In the genomic region with DNA sequence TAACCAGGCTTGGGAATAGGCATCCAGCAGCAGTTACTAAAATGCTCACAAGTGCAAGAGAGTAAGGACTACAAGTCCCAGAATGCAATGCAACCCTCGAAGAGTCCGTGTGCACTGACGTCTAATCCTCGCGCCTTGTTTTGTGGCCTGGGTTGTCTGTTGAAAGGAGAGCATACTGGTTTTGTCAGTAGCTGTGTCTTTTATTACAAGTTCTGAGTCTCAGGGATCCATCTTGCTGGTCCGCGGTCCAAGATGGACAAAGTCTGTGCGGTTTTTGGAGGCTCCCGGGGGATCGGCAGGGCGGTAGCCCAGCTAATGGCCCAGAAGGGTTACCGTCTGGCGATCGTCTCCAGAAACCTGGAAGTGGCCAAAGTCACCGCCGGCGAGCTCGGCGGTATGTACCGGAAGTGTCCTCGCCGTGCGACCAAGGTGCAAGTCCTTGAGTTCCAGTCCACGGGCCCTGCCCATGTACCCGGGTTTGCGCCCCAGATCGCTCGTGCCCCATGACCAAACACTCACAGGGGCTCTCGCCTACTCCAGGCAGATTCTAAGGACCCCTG, we compare ENCODE assay signal across 8 mouse cellular contexts. TPM values are rescaled to one million over a fixed set of nuclear protein-coding genes. Genes with fewer than 3 reads are reported as not detected.
DNase-seq lines count a peak whose midpoint lies in the region; ATAC-seq lines count a peak whose summit lies in the region.

Gene Cbr4 (plus strand): TSS at position 138 of the 560 bp plus-strand sequence.

- H3K27me3 ChIP-seq in heart, embryonic 14.5 days (ENCODE audit: control insufficient read depth, insufficient read depth, low read length), result no peaks in the 10 kb centered on the region
- H3K27me3 ChIP-seq in liver, embryonic 13.5 days, result no peaks in the 10 kb centered on the region
- H3K27me3 ChIP-seq in stomach, embryonic 16.5 days (ENCODE audit: control insufficient read depth, insufficient read depth, low read length), result no peaks in the 10 kb centered on the region

- H3K4me2 ChIP-seq in heart, embryonic 14.5 days (ENCODE audit: low read length), result peak within 1 kb of the TSS; percentile 88
- H3K4me2 ChIP-seq in liver, embryonic 13.5 days, result peak within 1 kb of the TSS; percentile 74
- H3K4me2 ChIP-seq in stomach, embryonic 16.5 days (ENCODE audit: low read depth, low read length), result peak within 1 kb of the TSS; percentile 74

- H3K9me3 ChIP-seq in heart, embryonic 14.5 days (ENCODE audit: control insufficient read depth, low read length), result no peaks in the 10 kb centered on the region
- no peaks in the 10 kb centered on the region for H3K9me3 ChIP-seq in liver, embryonic 13.5 days (replicated peaks)
- no peaks in the 10 kb centered on the region for H3K9me3 ChIP-seq in stomach, embryonic 16.5 days (replicated peaks; ENCODE audit: control insufficient read depth, low read length)

- peak within 1 kb of the TSS; percentile 81 for H3K4me3 ChIP-seq in heart, embryonic 14.5 days (ENCODE audit: control insufficient read depth in 1 of 2, insufficient read depth in 1 of 2, low read depth in 1 of 2, low read length in 2 of 2)
- H3K4me3 ChIP-seq in liver, embryonic 13.5 days (replicated peaks), result peak within 1 kb of the TSS; percentile 66
- H3K4me3 ChIP-seq in stomach, embryonic 16.5 days (replicated peaks; ENCODE audit: low read length), result peak within 1 kb of the TSS; percentile 82

- peaks cover 2 to 5% of the 10 kb centered on the region in 2 experiments; a peak in 1 of 4 replicates for H3K4me1 ChIP-seq in heart, embryonic 14.5 days (ENCODE audit: control insufficient read depth in 2 of 2, insufficient read depth in 2 of 2, low read length in 2 of 2)
- peaks cover 5% of the 10 kb centered on the region for H3K4me1 ChIP-seq in liver, embryonic 13.5 days (replicated peaks)
- H3K4me1 ChIP-seq in stomach, embryonic 16.5 days (ENCODE audit: control insufficient read depth, insufficient read depth, low read length), result 0 out of 2 replicates have a peak, but pooled peaks cover 4% of the 10 kb centered on the region

- peak; percentile 79 for DNase-seq in c-Kit-negative CD71-positive TER-119-positive erythroid progenitor cells, embryonic 14.5 days (ENCODE audit: low read depth, low spot score)
- DNase-seq in fibroblast of lung, adult 2 months (ENCODE audit: low read depth), result peak; percentile 80
- DNase-seq in kidney, postnatal 14 days, result peak; percentile 93
- DNase-seq in liver, embryonic 13.5 days, result peak; percentile 72
- DNase-seq in neural tube, embryonic 10.5 days (ENCODE audit: extremely low spot score, low spot score), result peak; percentile 86

- peak; percentile 99 for ATAC-seq in CD4-positive, CD25-positive, alpha-beta regulatory T cell, adult 4 months
- peak; percentile 88 for ATAC-seq in heart, embryonic 14.5 days (ENCODE audit: insufficient number of reproducible peaks, insufficient read depth, low FRiP score, low read depth)
- peak; percentile 89 for ATAC-seq in liver, embryonic 13.5 days (ENCODE audit: low read depth)
- peak; percentile 92 for ATAC-seq in stomach, embryonic 16.5 days (ENCODE audit: insufficient read depth, low FRiP score)

- under 1% methylated on average over 29 of the region's 29 CpGs for WGBS in heart, embryonic 14.5 days
- 4% methylated on average over 29 of the region's 29 CpGs for WGBS in liver, embryonic 13.5 days (ENCODE audit: insufficient replicate concordance)
- under 1% methylated on average over 29 of the region's 29 CpGs for WGBS in stomach, embryonic 16.5 days

- H3K36me3 ChIP-seq in heart, embryonic 14.5 days (ENCODE audit: control insufficient read depth, insufficient read depth, low read length), result peaks cover 8% of the 10 kb centered on the region
- peaks cover 5% of the 10 kb centered on the region; the same call in 1 of the 2 replicates for H3K36me3 ChIP-seq in liver, embryonic 13.5 days
- no peaks in the 10 kb centered on the region for H3K36me3 ChIP-seq in stomach, embryonic 16.5 days (ENCODE audit: control insufficient read depth, insufficient read depth, low read length)

- peak within 1 kb of the TSS; percentile 91 to 98 for H3K27ac ChIP-seq in heart, embryonic 14.5 days (replicated peaks in 1 of 2; ENCODE audit: control insufficient read depth in 1 of 2, insufficient read depth in 1 of 2, low read depth in 2 of 2, low read length in 2 of 2)
- H3K27ac ChIP-seq in liver, embryonic 13.5 days, result peak within 1 kb of the TSS; percentile 82
- H3K27ac ChIP-seq in stomach, embryonic 16.5 days (ENCODE audit: low read length), result peak within 1 kb of the TSS; percentile 93

- peak within 1 kb of the TSS; percentile 86 for H3K9ac ChIP-seq in heart, embryonic 14.5 days (ENCODE audit: low read length)
- H3K9ac ChIP-seq in liver, embryonic 13.5 days, result peak within 1 kb of the TSS; percentile 78
- peak within 1 kb of the TSS; percentile 93 for H3K9ac ChIP-seq in stomach, embryonic 16.5 days (ENCODE audit: low read length)

RNA-seq across cellular contexts. Expression of gene Cbr4, which starts in this region (rescaled TPM):
- polyA plus RNA-seq in CD4-positive, CD25-positive, alpha-beta regulatory T cell, adult 4 months (2017; shearing (Covaris generic)), result 10 to 100 TPM; 10.4 to 24.3 TPM
- 41.5 and 50.0 TPM in 2 replicates for polyA plus RNA-seq in heart, embryonic 14.5 days (2014; fragmentation: Nextera tagmentation; extraction: Ambion mirVana)
- 21.6 and 21.9 TPM in 2 replicates for polyA plus RNA-seq in liver, embryonic 13.5 days (2015; fragmentation: Nextera tagmentation; extraction: Ambion mirVana)
- 30.8 and 31.9 TPM in 2 replicates for polyA plus RNA-seq in stomach, embryonic 16.5 days (2015; fragmentation: Nextera tagmentation; extraction: Ambion mirVana)

Comparison
In these comparisons a context has a peak if more than half of its experiments do, and no peak if none do; other contexts are left out.
1. Peak in every context shown above with its lines: DNase-seq, ATAC-seq, H3K4me3 ChIP-seq and H3K27ac ChIP-seq.